Mouse (Mus musculus) heart, adult 2 months (tissue): ENCODE data around the gene Gm20388.

Experiments
- CTCF ChIP-seq: fragments of 200-600 bp; IDR thresholded peaks from 2 replicates; pipeline ENCODE4 v1.8.1; 2022; ENCODE audit warnings: antibody characterized with exemption, mild to moderate bottlenecking, moderate library complexity
- EP300 ChIP-seq: fragments of 200-500 bp; IDR thresholded peaks from 2 replicates; pipeline ENCODE4 v1.6.1; 2011; ENCODE audit warnings: low read depth, low read length, control low read depth; ENCODE audit not compliant: insufficient read depth
- POLR2A ChIP-seq: fragments of 200-500 bp; IDR thresholded peaks from 2 replicates; pipeline ENCODE4 v1.6.1; 2011; ENCODE audit warnings: mild to moderate bottlenecking, low read depth, low read length, control low read depth; ENCODE audit not compliant: insufficient read depth

- TF ChIP-seq CTCF, result no peak
- TF ChIP-seq POLR2A, result no peak
- TF ChIP-seq EP300, result no peak
These were observed 3277.4 kb downstream of the Gm20388 start for GRCm38 (mm10) chr8:123188006-123188405.
